Mouse (Mus musculus) frontal cortex, postnatal 36 days (tissue): ENCODE measurements at regions not wholly inside any gene's neighbourhood (a gene's known extent, or its start where the extent isn't known, plus 50 kb on each side); places are given as distances from the start of the nearest gene placed in this dataset.

Source experiments
- DNase-seq, 2 experiments: peaks; one replicate each; pipeline ENCODE4 v3.0.0; 2022; ENCODE audit warnings: low spot score in 2 of 2

- peak in 1 of 2 experiments; percentile 42 for DNase-seq
Observed at GRCm38 (mm10) chr14:76868831-76869230, 167.7 kb upstream of the Ccdc122 start.

- no peak for DNase-seq
Observed at GRCm38 (mm10) chr14:76868131-76868530, 168.4 kb upstream of the Ccdc122 start.

DNA sequence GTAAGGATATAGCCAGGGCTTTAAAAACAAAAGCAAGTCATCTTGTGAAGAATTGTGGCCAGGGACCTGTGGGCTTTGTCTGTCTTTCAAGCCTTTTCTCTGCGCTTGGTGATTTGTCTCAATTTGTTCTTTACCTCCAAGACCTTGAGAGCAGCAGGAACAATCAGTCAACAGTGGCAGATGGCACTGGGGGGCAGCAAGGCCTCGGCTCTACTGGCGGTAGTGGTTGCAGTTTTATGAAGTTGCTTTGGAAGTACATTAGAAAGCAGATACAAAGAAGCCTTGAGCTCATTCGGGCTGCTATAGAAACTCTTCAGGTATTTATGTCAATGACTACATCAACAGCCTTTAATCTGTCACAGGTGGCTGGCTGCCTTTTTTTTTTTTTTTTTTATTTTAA lies 171.9 kb upstream of the Ccdc122 start:
- no peak for DNase-seq

DNA sequence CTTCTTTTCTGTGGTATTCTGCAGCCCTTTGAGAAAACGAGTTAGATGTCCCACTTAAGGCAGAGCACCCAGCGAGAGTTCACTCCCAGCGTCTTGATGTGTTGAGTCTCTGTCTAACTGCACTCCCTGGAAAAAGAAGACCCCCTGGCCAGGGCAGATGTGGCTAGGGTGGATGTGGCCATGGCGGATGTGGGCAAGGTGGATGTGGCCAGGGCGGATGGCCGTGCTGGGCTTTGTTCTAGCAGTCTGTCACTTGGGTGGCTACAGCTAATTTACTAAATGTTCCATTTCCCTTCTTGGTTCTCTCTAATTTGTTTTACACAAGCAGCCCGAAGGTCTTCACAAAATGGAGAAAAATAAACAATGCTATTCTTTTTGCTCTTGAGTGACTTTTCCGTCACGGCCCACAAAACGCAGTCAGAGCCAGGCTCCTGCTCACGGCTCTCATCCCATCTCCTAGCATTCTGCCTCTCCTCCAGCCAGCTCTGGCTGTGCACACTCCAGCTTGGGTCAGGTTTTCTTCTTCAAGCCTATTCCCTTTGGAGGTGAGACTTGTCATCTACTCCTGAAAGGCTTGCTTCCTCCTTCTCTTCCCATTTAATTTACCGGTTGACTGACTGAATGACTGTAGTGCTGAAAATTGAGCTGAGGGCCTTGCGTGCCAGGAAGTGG lies 173.4 kb upstream of the Ccdc122 start:
- DNase-seq: no peak

GRCm38 (mm10) chr14:76858396-76858795 lies 178.2 kb upstream of the Ccdc122 start:
- DNase-seq: no peak

DNA sequence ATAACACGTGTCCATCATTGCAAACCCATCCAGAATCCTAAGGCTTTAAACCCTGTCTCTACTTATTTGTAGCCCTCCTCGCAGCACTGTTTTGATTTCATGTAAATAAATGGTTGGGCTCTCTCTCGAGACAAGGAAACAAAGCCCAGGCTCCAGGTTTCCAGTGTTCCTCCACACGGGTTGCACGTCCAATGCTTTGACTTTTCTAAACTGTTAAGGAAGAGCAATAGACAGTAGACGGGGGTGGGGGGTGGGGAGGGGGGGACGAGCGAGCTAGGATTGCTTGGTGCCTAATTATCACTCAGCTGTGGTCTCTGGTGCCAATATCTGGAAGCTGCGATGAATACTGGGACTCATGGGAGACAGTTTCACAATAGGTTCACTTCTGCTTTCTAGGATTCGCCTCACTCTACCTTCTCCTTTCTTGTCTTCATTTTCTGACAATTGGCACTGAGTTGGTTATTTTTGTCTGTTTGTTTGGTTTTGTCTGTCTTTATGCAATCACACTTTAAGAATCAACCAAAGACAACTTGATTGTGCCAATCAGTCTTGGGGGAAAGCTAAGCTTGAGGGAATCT lies 179.3 kb upstream of the Ccdc122 start:
- no peak for DNase-seq

- DNase-seq: no peak
Observed at GRCm38 (mm10) chr14:76856591-76856990, 180.0 kb upstream of the Ccdc122 start.

DNA sequence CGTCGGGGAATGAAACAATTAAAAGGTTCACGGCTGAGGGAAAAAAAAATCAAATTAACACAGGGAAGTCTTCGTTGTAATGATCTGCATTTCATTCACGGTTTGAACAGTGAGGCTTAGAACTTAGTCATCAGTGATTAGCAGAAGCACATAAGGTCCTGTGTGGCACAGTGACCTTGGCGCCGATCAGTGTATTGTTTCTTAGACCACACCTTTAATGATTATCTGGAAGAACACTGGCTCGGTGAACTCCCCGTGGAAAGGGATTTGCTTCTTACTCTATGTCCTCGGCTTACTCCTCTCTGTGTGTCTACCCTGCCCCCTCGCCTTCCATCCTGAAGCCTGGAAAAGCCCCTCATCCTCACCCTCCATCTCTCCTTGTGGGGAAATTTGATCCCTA lies 181.6 kb upstream of the Ccdc122 start:
- no peak for DNase-seq

- DNase-seq: no peak
Observed at GRCm38 (mm10) chr14:76851473-76852214, 184.9 kb upstream of the Ccdc122 start.

- DNase-seq: no peak
Observed at GRCm38 (mm10) chr14:76850641-76851040, 185.9 kb upstream of the Ccdc122 start.

DNA sequence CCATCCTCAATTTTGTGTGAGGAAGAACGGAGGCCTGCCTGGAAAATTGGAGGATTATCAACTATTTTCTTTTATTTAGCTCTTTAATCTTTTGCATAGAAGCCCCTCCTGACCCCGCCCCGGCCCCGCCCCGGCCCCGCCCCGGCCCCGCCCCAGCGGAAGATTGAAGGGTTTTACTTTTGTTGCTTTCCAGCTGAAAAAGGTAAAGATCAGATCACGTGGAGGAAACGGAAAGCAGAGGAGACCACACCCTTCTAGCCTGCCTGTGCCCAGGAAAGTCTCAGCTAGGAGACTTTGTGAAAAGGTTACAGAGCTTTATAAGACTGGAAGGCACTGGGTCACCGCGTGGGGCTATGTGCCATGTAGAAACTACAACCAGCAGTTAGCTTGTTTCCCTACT lies 186.5 kb upstream of the Ccdc122 start:
- no peak for DNase-seq

DNA sequence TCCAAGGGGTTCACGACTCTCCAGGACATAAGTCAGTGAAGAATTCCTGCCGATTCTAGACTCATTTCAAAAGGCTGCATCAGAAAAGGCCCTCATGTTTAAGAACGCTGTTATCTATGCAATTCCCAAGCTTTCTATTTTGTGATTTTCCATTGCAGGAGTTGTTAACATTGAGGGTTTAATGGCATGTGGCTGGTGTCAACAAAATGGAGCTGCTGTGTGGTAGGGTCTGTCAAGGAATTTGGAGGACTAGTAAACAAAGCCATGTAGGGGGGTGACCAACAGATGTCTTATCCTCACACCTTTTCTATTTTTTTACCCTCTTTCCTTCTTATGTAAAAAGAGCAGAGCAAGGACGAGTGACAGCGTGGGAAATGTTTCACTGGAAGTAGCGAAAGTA lies 186.9 kb upstream of the Ccdc122 start:
- no peak for DNase-seq

- DNase-seq: no peak
Observed at GRCm38 (mm10) chr14:76849071-76849470, 187.5 kb upstream of the Ccdc122 start.

- no peak for DNase-seq
Observed at GRCm38 (mm10) chr14:76845706-76846105, 190.9 kb upstream of the Ccdc122 start.

DNA sequence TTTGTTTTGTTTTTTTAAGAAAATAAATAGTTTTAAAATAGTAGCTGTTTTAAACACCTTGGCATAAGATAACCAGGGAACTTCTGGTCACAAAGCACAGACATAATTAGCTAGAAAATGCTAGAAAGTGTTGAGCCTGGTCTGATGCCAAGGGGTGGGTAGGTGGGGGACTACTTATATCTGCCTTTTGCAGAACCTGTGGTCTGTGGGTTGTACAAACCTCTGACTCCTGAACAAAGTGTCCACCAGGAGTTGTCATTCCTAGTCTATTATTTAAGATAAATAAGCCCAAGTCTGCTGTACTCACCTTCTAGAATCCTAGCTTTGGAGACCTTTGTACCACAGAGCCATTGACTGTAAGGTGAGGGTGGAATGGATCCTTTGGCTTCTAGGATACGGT lies 191.9 kb upstream of the Ccdc122 start:
- DNase-seq: no peak

GRCm38 (mm10) chr14:76837583-76838220 lies 198.9 kb upstream of the Ccdc122 start:
- no peak for DNase-seq

DNA sequence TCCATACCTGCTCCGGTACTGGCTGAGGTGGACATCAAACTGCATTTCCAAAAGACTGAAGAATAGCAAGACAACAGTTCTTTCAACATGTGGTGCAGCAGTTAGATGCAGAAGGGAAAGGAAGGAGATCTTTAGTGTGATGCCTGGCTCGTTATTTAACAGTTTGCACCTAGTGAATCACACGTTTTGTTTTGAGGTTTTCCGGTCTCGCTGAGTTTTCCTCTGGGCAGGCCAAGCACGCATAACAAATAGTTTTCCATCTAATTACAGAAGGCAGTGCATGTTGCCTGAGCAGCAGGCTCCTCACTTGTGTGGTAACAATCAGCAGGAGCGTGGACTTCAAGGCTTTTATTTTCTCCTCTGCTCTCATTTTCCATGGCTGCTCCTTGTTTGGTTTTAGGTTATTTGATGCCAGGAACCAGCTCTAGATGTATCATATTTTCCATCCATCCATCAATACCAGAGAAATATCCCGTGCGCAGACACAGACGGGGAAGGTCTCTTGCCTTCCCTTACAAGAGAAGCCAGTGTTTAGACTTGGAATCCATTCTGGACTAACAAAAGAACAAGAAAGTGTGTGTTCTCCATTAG lies 199.6 kb upstream of the Ccdc122 start:
- no peak for DNase-seq

GRCm38 (mm10) chr14:76836271-76836670 lies 200.3 kb upstream of the Ccdc122 start:
- DNase-seq: no peak

GRCm38 (mm10) chr14:76834084-76834483 lies 202.5 kb upstream of the Ccdc122 start:
- DNase-seq: no peak

DNA sequence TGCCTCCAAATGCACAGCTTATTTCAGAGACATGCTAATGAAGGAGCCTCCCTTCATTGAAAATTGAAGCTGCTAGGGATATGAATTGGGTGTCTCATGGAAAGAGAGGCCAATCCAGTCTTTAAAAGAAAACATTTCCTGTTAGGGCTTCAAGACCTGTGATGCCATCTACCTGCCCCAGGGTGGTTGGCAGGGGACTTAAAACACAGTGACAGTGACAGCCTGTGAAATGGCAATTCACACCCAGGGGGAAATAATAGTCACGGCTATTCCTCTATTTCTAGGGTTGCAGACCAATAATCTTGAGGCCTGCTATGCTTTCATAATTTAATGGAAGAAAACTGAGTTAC lies 207.4 kb upstream of the Ccdc122 start:
- DNase-seq: no peak

GRCm38 (mm10) chr14:76828453-76829160 lies 208.0 kb upstream of the Ccdc122 start:
- no peak for DNase-seq

DNA sequence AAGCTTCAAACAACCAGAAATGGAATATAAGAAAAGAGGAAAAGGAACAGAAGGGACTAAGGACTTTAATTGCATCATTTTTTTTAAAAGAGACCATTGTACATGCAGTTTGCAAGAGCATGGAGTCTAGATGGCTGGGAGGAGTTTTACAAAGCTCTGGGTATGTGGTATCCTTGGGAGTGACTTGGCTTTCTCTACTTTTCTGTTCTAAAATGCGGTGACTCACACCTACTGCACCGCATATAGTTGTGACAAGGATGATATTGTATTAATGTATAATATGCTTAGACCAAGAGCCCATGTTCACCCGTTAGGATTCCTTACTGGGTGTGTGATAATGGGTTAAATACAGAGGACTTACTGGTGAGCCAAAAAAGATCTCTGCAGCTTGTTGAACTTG lies 212.5 kb upstream of the Ccdc122 start:
- no peak for DNase-seq
